Mouse (Mus musculus): Measurements from ENCODE around the gene Slc44a5. TPM values are rescaled to one million over a fixed set of nuclear protein-coding genes. Genes with fewer than 3 reads are reported as not detected.
"Not testable (repeated sequence)": the region's sequence is repeated elsewhere in the genome, so short reads cannot be mapped to it uniquely, and the experiment has no call there.

Slc44a5 gene
- total RNA-seq, 4 experiments from 2014 or later, result 28.3 to 56.4 (median 43.1) TPM

GRCm38 (mm10) chr3:153968549-153968948, 4.7 kb upstream of the Slc44a5 start:
- peak; percentile 30 to 66 for DNase-seq (ENCODE audit: low spot score in 2 of 2)

GRCm38 (mm10) chr3:153969451-153969850, 3.8 kb upstream of the Slc44a5 start:
- no peak for DNase-seq (ENCODE audit: low spot score in 2 of 2)

- no peak for DNase-seq (ENCODE audit: low spot score in 2 of 2)
Observed at GRCm38 (mm10) chr3:153973949-153974760, 919 bp downstream of the Slc44a5 start.

GRCm38 (mm10) chr3:153975060-153975459, 1.8 kb downstream of the Slc44a5 start:
- peak; percentile 29 to 42 for DNase-seq (ENCODE audit: low spot score in 2 of 2)

- no peak for DNase-seq (ENCODE audit: low spot score in 2 of 2)
Observed at GRCm38 (mm10) chr3:153975791-153976190, 2.6 kb downstream of the Slc44a5 start.

- no peak for DNase-seq (ENCODE audit: low spot score in 2 of 2)
Observed at GRCm38 (mm10) chr3:153980611-153981010, 7.4 kb downstream of the Slc44a5 start.

GRCm38 (mm10) chr3:153984428-153985340, 11.4 kb downstream of the Slc44a5 start:
- no peak for DNase-seq (ENCODE audit: low spot score in 2 of 2)

GRCm38 (mm10) chr3:153999797-154000528, 26.7 kb downstream of the Slc44a5 start:
- DNase-seq (ENCODE audit: low spot score in 2 of 2), result no peak

- DNase-seq (ENCODE audit: low spot score in 2 of 2), result no peak
Observed at GRCm38 (mm10) chr3:154001348-154001747, 28.1 kb downstream of the Slc44a5 start.

GRCm38 (mm10) chr3:154046876-154047275, 73.6 kb downstream of the Slc44a5 start:
- no peak for DNase-seq (ENCODE audit: low spot score in 2 of 2)

- no peak for DNase-seq (ENCODE audit: low spot score in 2 of 2)
Observed at GRCm38 (mm10) chr3:154053331-154053730, 80.1 kb downstream of the Slc44a5 start.

- no peak for DNase-seq (ENCODE audit: low spot score in 2 of 2)
Observed at GRCm38 (mm10) chr3:154057464-154057863, 84.2 kb downstream of the Slc44a5 start.

GRCm38 (mm10) chr3:154058200-154058599, 85.0 kb downstream of the Slc44a5 start:
- no peak for DNase-seq (ENCODE audit: low spot score in 2 of 2)

GRCm38 (mm10) chr3:154071989-154072388, 98.8 kb downstream of the Slc44a5 start:
- DNase-seq (ENCODE audit: low spot score in 2 of 2), result not testable (repeated sequence)

- no peak for DNase-seq (ENCODE audit: low spot score in 2 of 2)
Observed at GRCm38 (mm10) chr3:154075749-154076148, 102.5 kb downstream of the Slc44a5 start.

GRCm38 (mm10) chr3:154081687-154082086, 108.5 kb downstream of the Slc44a5 start:
- DNase-seq (ENCODE audit: low spot score in 2 of 2), result no peak

GRCm38 (mm10) chr3:154082241-154082640, 109.0 kb downstream of the Slc44a5 start:
- no peak for DNase-seq (ENCODE audit: low spot score in 2 of 2)

GRCm38 (mm10) chr3:154082961-154083360, 109.7 kb downstream of the Slc44a5 start:
- no peak for DNase-seq (ENCODE audit: low spot score in 2 of 2)

- no peak for DNase-seq (ENCODE audit: low spot score in 2 of 2)
Observed at GRCm38 (mm10) chr3:154089996-154090395, 116.8 kb downstream of the Slc44a5 start.

GRCm38 (mm10) chr3:154091468-154092338, 118.5 kb downstream of the Slc44a5 start:
- DNase-seq (ENCODE audit: low spot score in 2 of 2), result no peak
